8 mouse cellular contexts compared by ENCODE assay signal in genomic region chr10:121310511-121311221, GRCm38 (mm10). TPM values are rescaled to one million over a fixed set of nuclear protein-coding genes. Genes with fewer than 3 reads are reported as not detected.
DNase-seq lines count a peak whose midpoint lies in the region; ATAC-seq lines count a peak whose summit lies in the region.

No protein-coding gene starts in this region.

- ATAC-seq in erythroblast, adult 5-6 weeks (replicated peaks; ENCODE audit: low FRiP score, poor library complexity, severe bottlenecking) = no peak
- ATAC-seq in limb, embryonic 12.5 days (ENCODE audit: insufficient number of reproducible peaks, insufficient read depth, low FRiP score, low TSS enrichment, low read depth) = peak; percentile 69

- no peaks in the 10 kb centered on the region for H3K36me3 ChIP-seq in erythroblast, embryonic 14.5 days (ENCODE audit: control insufficient read depth)
- no peaks in the 10 kb centered on the region for H3K36me3 ChIP-seq in limb, embryonic 12.5 days
- H3K36me3 ChIP-seq in midbrain, embryonic 10.5 days = no peaks in the 10 kb centered on the region

- H3K9ac ChIP-seq in limb, embryonic 12.5 days (replicated peaks) = peak overlapping the region; percentile 65

- no peak overlapping the region for H3K27ac ChIP-seq in limb, embryonic 12.5 days
- H3K27ac ChIP-seq in midbrain, embryonic 10.5 days (replicated peaks) = peak overlapping the region; percentile 83

- no peaks in the 10 kb centered on the region; the same call in 1 of the 2 replicates for H3K9me3 ChIP-seq in erythroblast, embryonic 14.5 days (ENCODE audit: control insufficient read depth, low read length)
- H3K9me3 ChIP-seq in limb, embryonic 12.5 days = no peaks in the 10 kb centered on the region
- no peaks in the 10 kb centered on the region for H3K9me3 ChIP-seq in midbrain, embryonic 10.5 days (replicated peaks)

- peaks cover 70% of the 10 kb centered on the region for H3K27me3 ChIP-seq in erythroblast, embryonic 14.5 days (ENCODE audit: control insufficient read depth)
- peaks cover 68% of the 10 kb centered on the region for H3K27me3 ChIP-seq in limb, embryonic 12.5 days
- H3K27me3 ChIP-seq in midbrain, embryonic 10.5 days (ENCODE audit: low read depth, poor library complexity, severe bottlenecking) = peaks cover 82% of the 10 kb centered on the region

- no peaks in the 10 kb centered on the region; the same call in 1 of the 2 replicates for H3K4me1 ChIP-seq in erythroblast, embryonic 14.5 days (ENCODE audit: control insufficient read depth)
- peaks cover 26% of the 10 kb centered on the region for H3K4me1 ChIP-seq in limb, embryonic 12.5 days (replicated peaks)
- peaks cover 40% of the 10 kb centered on the region for H3K4me1 ChIP-seq in midbrain, embryonic 10.5 days

- H3K4me2 ChIP-seq in limb, embryonic 12.5 days = peak overlapping the region; percentile 99

- WGBS in limb, embryonic 12.5 days = under 1% methylated on average over 76 of the region's 77 CpGs
- WGBS in midbrain, embryonic 10.5 days = under 1% methylated on average over 77 of the region's 77 CpGs

- DNase-seq in embryo, embryonic 11 days = peak; percentile 79
- peak; percentile 36 for DNase-seq in heart, adult 8-10 months (ENCODE audit: low spot score)
- DNase-seq in kidney, adult 8-10 months = peak; percentile 29 to 42
- DNase-seq in midbrain, embryonic 10.5 days (ENCODE audit: low spot score) = peak; percentile 83
- DNase-seq in right cerebral cortex, postnatal 4 days = peak; percentile 86

- H3K4me3 ChIP-seq in erythroblast, embryonic 14.5 days (replicated peaks) = peak overlapping the region; percentile 36
- peak overlapping the region; percentile 67 for H3K4me3 ChIP-seq in limb, embryonic 12.5 days (replicated peaks)
- peak overlapping the region; percentile 79 for H3K4me3 ChIP-seq in midbrain, embryonic 10.5 days

RNA-seq across cellular contexts. Expression of gene Tbc1d30, which starts 40.4 kb away (rescaled TPM):
- not detected in 2 replicates for polyA plus RNA-seq in erythroblast, embryonic 14.5 days (2012)
- 0.42 TPM in 1 of 2 replicates, not detected in the other for total RNA-seq in erythroblast, adult 5-6 weeks (2015; ENCODE audit: low replicate concordance)
- total RNA-seq in erythroblast, adult 5-6 weeks (2017; ENCODE audit: low replicate concordance) = 0.14 and 0.60 TPM in 2 replicates
- 1 to 10 TPM; 1.6 to 3.4 (median 1.9) TPM for total RNA-seq in heart, adult 8-10 months (2022)
- polyA plus RNA-seq in limb, embryonic 12.5 days (2016; fragmentation: Nextera tagmentation; extraction: Ambion mirVana) = 0.63 and 0.77 TPM in 2 replicates
- polyA plus RNA-seq in midbrain, embryonic 10.5 days (2016; fragmentation: Nextera tagmentation; extraction: Ambion mirVana) = 1.1 and 2.2 TPM in 2 replicates

RNA-seq across cellular contexts. Expression of gene Gns, which starts 54.2 kb away (rescaled TPM):
- 0.21 and 0.28 TPM in 2 replicates for polyA plus RNA-seq in erythroblast, embryonic 14.5 days (2012)
- total RNA-seq in erythroblast, adult 5-6 weeks (2015; ENCODE audit: low replicate concordance) = 9.6 and 15.3 TPM in 2 replicates
- 4.9 and 11.6 TPM in 2 replicates for total RNA-seq in erythroblast, adult 5-6 weeks (2017; ENCODE audit: low replicate concordance)
- 10 to 100 TPM; 87.6 to 95.8 (median 92.4) TPM for total RNA-seq in heart, adult 8-10 months (2022)
- 38.7 and 42.1 TPM in 2 replicates for polyA plus RNA-seq in limb, embryonic 12.5 days (2016; fragmentation: Nextera tagmentation; extraction: Ambion mirVana)
- 35.8 and 36.4 TPM in 2 replicates for polyA plus RNA-seq in midbrain, embryonic 10.5 days (2016; fragmentation: Nextera tagmentation; extraction: Ambion mirVana)

Comparison
In these comparisons a context has a peak if more than half of its experiments do, and no peak if none do; other contexts are left out.
1. DNase-seq: peak in every context shown above with its lines; median percentile 86 in right cerebral cortex, postnatal 4 days; 83 in midbrain, embryonic 10.5 days; 79 in embryo, embryonic 11 days; 36 in heart, adult 8-10 months; 36 in kidney, adult 8-10 months.
2. RNA of gene Gns, which starts 54.2 kb away (polyA plus RNA-seq): 38.7 to 42.1 TPM in limb, embryonic 12.5 days and 35.8 to 36.4 TPM in midbrain, embryonic 10.5 days; 0.21 to 0.28 TPM in erythroblast, embryonic 14.5 days; every median in the first group is over 10 times any median in the second.
3. Peak in every context shown above with its lines, with median percentiles within 50 percentile points of each other: H3K4me3 ChIP-seq.